Mouse (Mus musculus) mouse embryonic stem cell (cell line): ENCODE measurements at regions not wholly inside any gene's neighbourhood (a gene's known extent, or its start where the extent isn't known, plus 50 kb on each side); places are given as distances from the start of the nearest gene placed in this dataset.

ENCODE experiments used
- in situ Hi-C, 2 experiments: fragments of 300-500 bp; cut with MboI; formaldehyde crosslinking; loops; 1 replicate in 1 of 2; 3 replicates in 1 of 2; pipeline ENCODE4 v1.14.3; 2019 to 2020; ENCODE audit warnings: low sequenced_read_pairs in 2 of 2, low pct_unique_long_range_greater_than_20kb in 1 of 2, mixed read lengths in 1 of 2; ENCODE audit not compliant: unreplicated experiment in 1 of 2

DNA sequence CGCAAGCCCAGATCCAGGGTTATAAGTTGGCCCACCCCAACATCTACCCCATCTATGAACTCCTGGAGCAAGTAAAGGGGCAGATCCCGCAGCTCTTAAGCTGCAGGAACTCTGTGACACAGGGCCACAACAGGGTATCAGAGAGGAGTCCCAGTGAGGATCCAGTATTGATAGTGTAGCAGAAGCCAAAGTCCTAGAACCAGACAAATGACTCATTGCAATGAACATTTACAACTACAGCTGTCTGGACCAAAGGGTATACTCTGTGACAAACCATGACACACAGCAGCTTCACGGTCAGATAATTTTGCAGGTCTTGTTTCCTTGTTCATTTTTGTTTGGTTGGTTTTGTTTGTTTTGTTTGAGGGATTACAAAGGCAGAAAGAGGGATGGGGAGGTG is 149.1 kb upstream of the Usp25 start:
- in situ Hi-C loops = no loop called here

DNA sequence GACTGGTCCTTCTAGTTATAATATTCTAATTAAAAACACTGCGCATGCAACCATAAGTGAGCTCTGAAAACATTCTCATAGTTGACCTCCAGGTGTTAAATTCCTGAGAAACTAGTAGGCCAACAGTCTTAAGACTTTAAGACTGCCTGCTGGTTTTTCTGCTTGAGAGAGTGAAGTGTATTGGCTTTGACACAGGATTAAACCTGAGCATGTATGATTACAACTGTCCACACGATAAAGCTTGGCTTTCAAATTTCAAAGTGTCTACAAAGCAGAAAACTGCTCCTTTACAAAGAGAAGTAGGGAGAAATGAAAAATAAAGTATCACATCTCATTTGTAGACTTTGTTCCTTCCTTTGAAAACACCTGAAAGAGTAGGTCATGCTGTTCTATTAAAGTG is 157.7 kb upstream of the Usp25 start:
- in situ Hi-C loops = no loop called here

DNA sequence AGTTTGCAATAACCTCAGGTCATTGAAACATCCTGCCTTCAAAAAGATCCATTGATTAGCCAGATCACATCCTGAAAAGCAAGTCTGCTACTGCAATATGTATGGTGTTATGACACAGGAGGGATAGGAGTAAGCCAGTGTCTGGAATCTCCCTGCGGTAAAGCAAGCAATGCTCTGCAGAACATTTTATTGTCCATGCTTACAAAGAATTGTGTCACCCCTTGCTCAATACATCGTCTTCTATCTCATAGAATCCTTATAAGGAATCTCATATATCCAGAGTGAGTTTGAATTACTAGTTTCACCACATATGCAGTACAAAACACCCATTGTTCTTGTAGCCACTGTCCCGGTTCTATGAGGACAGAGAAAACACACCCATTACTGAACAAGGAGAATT is 162.1 kb upstream of the Usp25 start:
- in situ Hi-C loops = no loop called here

DNA sequence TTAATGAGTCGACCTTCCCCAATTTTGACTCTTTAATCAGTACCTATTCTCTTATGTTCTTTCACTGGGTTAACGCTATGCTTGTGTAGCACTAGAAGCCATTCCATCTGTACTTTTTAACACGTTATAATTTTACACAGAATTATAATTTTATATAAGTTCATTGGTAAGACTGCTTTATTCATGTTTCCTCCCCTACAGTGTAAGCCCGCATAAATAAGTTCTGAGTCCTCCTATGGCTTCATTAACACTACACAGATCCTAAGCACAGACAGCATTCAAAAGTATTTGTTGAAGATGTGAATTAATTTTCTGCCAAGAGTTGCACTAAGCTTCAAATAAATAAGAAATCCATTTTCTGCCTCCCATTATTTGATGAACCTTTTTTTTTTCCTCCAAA is 176.1 kb upstream of the Usp25 start:
- in situ Hi-C loops = no loop called here

DNA sequence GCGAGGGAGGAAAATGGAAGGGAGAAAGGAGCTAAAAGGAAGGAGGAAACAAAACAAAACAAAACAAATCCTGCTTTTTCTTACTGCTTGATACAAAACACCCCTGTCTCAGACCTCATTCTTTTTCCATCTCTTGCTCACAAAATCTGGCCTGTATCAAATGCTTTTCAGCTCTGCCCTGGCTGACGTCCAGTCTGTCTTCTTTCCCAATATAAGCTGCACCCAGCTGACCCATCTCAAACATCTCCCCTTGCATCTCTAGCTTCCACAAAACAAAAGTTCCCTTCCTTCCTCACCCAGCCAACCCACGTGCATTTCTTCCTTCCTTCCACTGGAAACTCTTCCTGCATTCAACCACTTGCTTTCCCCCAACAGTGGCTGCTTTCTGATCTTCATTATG is 183.1 kb upstream of the Usp25 start:
- in situ Hi-C loops = no loop called here

DNA sequence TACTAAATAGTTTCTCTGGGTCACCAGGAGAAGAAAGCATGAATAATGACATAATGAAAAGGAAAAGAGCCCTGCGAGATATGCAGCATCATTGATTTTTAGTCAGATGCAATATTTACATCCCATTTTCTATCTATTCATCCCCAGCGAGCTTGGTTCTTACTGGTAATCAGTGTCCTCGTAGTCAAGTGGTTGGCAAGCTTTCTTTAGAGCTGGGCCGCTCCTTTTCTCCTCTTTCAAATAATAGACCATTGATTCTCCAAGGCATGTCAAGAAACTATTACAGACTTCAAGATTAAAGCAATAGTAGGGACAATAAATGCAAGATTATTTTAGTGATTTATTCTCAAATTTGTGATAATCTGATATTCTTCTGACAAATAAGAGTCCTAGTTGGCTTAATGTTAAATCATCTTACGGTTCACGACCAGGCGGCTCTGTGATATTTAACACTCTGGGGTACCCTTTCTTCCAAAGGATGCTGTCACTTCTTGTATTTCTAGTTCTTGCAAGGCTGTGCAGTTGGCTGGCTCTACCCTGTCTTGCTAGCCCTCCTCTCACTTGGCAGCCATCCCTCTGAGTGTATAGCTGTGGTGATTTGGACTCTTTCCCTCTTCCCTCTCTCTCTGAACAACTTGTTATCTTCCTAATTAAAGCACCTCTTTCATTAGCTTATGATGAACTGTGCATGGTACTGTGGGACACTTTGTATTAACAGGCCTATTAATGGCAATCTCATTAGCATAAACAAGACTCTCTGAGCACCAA is 185.6 kb upstream of the Usp25 start:
- in situ Hi-C loops = no loop called here

DNA sequence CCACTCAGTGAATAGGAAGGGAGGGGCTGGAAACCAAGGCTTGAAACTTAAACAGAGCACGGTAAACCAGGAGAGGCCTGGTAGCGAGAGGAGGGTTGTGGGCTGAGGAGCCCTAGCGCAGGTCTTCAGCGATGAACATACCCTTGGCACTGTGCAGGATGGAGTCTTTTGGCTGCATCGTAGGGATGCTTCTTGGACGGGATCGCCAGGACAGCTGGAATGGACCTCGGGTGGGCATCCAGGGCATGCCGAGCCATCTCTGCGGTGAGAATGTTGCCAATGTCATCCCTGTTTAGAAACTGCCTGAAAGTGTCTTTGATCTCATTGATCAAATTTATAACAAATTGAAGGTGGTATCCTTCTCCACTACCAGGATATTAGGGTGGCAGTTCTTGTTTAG is 192.2 kb upstream of the Usp25 start:
- in situ Hi-C loops = no loop called here

DNA sequence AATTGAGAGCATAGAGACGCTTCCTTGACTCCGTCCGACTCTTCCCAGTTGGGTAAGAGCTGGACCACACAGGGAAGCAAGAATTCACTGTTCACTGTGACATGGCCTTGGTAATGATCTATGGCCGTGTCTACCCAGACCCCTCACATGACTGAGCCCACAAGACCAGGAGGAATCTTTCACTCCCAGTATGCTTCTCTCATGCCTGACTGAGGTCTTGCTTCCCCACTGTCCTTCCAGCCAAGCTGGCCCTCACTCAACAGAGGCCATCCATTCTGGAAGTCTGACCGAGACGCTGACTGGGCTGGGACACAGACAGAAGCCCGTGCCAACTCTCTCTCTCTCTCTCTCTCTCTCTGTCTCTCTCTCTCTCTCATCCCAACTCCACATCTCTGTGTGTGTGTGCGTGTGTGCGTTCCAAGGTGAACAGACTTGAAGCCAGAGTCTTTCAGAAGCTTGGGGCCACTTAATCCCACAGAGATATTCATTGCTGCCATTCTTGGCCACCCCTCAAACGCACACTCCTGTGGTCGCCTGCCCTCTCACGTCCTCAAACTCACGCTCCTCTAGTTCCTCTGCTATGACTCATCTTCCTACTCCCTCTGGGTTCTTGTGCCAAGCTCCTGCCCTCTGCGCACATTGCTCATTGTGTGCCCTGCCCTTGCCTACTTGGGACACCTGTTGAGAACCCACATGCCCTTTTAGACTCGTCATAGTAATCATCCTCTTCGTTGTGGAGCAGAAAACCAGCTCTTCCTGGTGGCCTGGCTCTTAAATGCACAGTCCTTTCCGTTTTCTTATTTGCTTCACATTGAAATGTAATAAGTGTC is 197.2 kb upstream of the Usp25 start:
- in situ Hi-C loops = no loop called here

DNA sequence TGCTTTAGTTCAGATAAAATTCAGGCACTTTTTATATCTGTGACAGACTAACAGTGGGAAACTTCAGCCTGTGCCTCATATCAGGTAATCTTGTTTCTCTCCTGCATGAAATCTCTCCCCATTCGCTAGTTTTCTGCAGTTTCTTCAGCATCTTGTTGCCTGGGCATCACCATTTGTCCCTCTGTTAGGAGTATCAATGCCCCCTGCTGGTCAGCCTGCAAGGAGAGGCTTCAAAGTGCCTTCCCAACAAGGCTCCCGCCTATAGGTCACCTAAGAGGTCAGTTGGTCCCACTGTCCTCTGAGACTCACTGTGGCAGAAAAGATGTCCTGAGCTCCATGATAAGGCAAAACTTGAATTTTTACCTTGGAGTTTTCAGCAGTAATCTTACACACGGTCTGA is 209.8 kb upstream of the Usp25 start:
- in situ Hi-C loops = no loop called here

DNA sequence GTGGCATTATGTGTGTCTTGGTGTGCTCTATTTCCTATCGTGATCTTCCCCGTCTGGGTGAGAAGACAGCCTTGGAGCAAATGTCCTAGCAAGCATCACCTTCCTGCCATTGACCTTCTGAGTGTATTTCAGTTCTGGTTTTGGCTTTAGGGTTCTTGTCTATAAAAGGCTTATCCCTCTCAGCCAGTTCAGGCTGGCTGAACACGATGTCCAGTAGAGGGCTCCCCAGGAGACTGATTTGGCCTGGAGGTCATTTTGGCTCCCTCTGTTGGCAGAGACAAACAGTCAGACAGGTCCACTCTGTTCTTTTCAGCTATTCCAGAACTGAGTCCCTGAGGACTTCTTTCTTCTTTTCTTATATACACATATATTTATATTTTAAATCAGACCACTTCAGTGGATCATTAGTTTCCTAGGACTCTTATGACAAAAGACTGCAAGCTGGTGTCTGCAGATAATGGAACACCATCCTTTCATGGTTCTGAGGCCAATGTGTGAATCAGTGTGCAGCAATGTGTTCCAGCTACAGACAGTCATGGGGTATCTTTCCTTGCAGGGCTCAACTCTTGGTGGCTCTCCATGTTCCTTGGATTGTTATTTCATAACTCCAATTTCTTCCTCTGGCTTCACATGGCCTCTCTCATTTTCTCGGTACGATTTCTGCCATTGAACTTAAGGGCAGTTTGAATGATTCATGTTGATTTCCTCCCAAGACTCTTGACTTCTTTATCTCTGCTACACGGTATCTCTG is 226.9 kb upstream of the Usp25 start:
- in situ Hi-C loops = no loop called here

DNA sequence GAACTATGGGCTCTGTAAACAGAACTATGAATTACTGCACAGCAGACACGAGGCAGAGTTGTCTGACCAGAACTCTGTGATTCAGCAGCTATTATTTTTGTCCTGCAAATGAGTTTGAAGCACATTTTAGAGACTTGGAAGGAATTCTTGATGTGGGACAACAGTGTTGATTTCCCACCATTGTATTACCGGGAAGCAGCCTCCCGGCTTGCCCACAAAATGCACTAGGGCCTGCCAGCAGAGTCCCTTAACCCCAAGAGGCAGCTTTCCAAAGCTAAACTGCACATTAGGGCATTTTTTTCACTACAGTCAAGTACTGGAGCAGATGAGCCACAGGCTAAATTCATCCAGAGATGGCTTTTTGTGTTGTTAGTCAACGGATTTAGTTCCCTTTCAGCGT is 230.8 kb upstream of the Usp25 start:
- in situ Hi-C loops = no loop called here

DNA sequence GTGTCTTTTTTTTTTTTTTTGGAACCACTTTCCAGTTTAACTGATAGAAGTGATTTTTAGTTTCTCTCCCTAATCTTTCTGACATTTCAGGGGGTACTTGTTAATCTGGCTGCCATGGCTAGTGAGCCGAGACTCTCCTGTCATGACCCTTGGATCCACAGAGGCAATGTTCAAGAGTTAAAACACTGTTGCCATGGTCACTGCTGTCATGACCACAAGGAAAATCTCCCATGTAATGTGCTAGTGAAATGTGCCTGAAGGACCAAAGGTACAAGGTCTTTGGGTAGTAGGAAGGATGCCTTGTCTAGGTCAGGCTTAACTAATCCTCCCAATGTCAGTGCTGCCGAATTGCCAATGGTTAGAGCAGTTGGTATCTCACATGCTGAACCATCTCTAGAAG is 237.7 kb upstream of the Usp25 start:
- in situ Hi-C loops = no loop called here

DNA sequence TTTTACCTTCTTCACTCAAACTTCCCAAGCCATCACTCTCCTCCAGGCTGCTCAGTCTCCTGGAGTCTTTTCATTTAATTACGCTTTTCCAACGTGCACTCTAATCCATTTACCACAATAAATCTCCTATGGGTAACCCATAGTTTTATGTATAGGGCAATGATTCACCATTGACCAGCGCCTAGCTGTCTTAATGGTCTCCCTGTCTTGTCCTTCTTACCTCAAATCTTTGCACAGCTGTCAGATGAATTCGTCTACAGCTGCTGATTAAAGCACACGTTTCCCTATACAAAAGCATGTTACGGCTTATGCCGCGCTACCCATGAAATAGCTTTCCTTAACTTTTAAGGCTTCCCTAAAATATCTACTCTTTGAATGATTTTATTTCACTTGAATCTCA is 239.5 kb upstream of the Usp25 start:
- in situ Hi-C loops = no loop called here

DNA sequence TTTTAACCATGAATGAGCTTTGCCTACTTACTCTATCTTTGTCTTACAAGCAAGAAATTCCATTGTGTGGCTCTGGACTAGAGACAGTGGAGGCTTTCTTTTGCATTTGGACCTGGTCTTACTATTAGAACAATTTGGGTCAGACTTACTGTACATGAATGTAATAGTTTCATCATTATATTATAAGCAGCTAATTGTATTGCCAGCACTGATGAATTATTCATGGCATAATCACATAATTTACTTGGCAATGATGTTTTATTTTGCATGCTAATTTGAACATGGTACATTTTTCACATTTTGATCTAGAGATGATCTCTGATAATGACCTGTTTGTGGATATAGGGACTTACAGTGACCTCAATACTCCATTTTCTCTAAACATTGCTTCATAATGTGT is 240.0 kb upstream of the Usp25 start:
- in situ Hi-C loops = no loop called here

DNA sequence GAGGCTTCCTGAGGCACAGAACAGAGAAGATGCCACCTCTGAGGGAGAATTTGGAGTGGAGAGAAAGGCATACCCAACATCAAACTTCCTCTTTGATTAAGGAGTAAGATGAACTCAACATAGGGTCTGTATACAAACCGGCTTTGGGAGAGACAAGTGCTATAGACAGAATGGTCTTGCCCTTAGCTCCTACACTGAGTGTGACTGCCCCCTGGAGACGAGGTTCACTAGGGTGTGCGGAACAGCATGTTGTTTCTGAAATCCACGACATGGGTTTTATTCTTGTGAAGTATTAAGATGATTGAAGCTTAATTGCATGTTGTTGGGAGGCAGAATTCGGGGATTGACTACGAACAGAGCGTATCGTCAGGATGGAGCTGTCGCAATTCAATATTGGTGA is 244.9 kb upstream of the Usp25 start:
- in situ Hi-C loops = no loop called here

DNA sequence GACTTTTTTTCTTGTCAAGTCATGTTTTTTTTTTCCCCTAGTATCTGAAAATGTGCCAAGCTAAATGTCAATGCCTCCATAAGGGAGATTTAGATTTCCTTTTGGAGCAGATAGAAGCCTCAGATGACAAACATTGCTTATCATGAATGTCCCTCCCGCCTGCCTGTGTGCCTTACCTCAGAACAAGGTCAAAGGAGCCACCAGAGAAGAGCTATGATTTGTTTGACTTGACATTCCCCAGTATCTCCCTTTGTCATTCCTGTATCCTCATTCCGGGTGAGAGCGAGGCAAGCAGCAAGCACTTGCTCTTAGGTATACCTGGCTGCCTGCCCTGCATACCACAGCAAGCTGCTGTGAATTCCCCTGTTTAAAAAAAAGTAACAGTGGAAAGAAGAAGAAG is 246.9 kb upstream of the Usp25 start:
- in situ Hi-C loops = no loop called here

DNA sequence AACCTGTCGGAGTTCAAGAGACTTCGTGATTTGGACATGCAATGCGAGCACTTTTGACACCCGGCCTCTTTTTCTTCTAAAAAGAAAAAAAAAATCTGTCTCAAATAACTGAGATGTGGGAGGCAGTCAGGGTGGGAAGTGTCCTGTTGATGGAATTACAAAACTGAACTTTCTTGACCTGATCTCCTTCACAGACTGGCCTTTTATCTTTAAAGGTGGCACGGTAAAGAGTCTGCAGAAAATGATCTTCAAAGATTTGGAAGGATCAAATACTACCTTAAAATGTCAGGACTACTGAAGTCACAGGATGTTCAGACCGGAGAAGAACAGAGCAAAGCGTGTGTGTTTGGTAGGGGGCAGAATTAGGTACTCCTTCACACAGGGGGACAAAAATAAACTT is 248.0 kb upstream of the Usp25 start:
- in situ Hi-C loops = no loop called here

DNA sequence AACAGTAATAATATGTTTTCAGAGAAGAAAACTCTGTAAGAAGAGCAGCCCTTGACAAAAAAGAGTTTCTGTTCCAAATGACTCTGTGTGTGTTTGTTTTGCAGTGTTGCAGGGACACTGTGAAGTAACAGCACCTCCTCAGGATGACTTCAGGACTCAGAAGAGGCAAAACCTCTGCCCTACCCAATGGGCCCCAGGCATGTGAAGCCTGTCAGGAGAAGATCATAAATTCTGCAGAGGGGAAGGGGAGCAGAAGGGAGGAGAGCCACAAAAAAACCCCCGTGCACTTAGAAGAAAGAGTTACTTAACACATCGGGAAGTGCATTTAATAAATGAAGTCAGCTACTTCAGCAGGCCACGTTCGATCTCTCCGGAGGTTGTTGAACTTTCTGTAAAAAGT is 248.5 kb upstream of the Usp25 start:
- in situ Hi-C loops = no loop called here

DNA sequence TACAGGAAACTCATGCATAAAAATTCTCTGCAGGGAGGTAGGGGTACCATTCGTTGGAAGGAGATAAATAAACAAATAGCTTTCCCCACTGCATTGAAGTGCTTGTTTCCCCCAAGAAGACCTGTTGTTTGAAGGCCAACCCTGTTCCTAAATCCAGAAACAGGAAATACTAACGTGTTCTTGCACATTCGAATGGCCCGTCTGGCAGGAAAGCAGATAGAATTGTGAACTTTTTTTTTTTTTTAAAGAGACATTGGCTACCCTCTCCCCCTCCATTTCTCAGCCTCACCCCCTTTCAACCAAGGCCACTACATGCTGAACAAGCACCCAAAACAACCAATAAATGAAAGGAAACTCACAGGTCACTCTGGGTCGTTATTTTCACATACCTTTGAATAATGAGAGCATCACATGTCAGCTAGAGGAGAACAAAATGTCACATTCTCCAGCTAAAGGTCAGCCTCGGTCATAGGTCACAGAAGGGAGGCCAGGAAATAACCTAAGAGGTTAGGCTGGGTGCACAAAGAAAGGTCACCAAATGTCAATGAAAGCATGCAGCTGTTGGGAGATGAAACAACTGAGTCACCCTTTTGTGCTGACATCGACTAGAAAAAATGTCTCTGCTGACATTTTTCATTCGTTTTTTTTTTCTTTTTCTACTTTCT is 250.8 kb upstream of the Usp25 start:
- in situ Hi-C loops = no loop called here
